Comparison of ENCODE assay signal across 16 mouse cellular contexts in the genomic region with DNA sequence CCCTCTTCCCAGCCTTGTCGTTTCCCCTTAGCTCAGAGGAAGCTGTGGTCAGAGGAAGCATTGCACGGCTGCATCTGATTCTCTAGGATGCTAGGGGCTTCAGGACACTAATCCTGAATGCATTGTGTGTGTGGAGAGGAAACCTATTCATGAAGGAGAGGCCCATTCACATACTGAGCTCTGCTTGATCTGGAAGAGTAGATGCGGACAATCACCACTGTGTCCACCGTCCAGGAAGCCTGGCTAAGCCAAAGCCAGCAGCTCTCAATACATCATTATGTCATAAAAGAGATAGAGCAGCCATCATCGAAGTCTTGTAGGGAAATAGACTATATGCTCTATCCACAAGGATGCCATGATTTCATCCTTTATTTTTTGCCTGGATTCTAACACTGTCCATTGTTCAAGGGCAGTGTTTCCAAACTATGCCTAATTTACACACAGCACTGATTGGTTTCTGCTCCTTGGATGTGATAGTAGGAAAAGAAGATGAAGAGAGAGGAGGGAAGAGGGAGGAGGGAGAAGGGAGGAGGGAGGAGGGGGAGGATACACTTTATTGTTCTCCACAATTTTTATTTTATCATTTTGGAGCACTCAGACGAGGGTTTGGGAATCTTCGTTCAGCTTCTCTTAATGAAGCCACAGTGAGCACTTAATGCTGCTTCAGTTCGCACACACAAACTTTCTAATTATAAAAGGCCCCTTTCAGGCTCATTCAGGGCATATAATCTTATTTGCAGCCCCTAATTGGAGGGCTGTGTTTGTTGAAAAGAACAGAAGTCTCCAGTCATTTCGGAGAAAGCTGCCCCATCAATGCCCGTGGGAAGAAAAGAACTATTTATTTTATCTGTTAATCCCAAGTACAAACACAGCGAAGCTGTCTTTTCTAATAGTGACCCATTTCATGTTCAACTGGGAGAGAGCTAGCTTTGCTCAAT.
DNase-seq lines count a peak whose midpoint lies in the region; ATAC-seq and TF ChIP-seq lines count a peak whose summit lies in the region.
"Had no signal": no experiment of that assay in that cellular context is flagged by ENCODE, and none has a peak within 500 bp of the region (broad histone marks: within the 10 kb centered on the region; RNA-seq: fewer than 3 reads in every experiment).

No protein-coding gene starts in this region.

- DNase-seq in layer of hippocampus, adult 9-11 months, result peak; percentile 5
- no peak for DNase-seq in layer of hippocampus, postnatal 25 days (ENCODE audit: extremely low spot score in 1 of 2, low spot score in 1 of 2)
- DNase-seq in embryo, embryonic 10.5 days (ENCODE audit: low spot score), result peak; percentile 35
- DNase-seq in forebrain, postnatal 0 days, result no peak
- DNase-seq in spleen, postnatal 36 days (ENCODE audit: low spot score in 2 of 2), result no peak
- DNase-seq in ovary, postnatal 36 days (ENCODE audit: low spot score), result no peak
- no peak for DNase-seq in thymus, postnatal 0 days (ENCODE audit: low spot score)
- DNase-seq: adrenal gland, adult 2 months; gastrocnemius, postnatal 36 days; liver, postnatal 0 days; thymus, adult 2 months had no signal

- no peak for TF ChIP-seq CTCF in forebrain, postnatal 0 days (IDR thresholded peaks at IDR 0.05; ENCODE audit: low read depth)

- no peak overlapping the region for H3K27ac ChIP-seq in forebrain, postnatal 0 days (ENCODE audit: low read depth, low read length)
- no peak overlapping the region for H3K27ac ChIP-seq in neural tube, embryonic 13.5 days (replicated peaks)
- H3K27ac ChIP-seq: embryonic facial prominence, embryonic 15.5 days; heart, embryonic 10.5 days; left cerebral cortex, adult 2 months; limb, embryonic 13.5 days had no signal

- H3K9me3 ChIP-seq in forebrain, postnatal 0 days (ENCODE audit: low read length), result no peaks in the 10 kb centered on the region
- no peaks in the 10 kb centered on the region for H3K9me3 ChIP-seq in neural tube, embryonic 13.5 days
- H3K9me3 ChIP-seq: embryonic facial prominence, embryonic 15.5 days; heart, embryonic 10.5 days; limb, embryonic 13.5 days had no signal

- no peaks in the 10 kb centered on the region for H3K4me1 ChIP-seq in forebrain, postnatal 0 days (ENCODE audit: insufficient read depth)
- 0 out of 2 replicates have a peak, but pooled peaks cover 10% of the 10 kb centered on the region for H3K4me1 ChIP-seq in neural tube, embryonic 13.5 days (replicated peaks)
- H3K4me1 ChIP-seq: embryonic facial prominence, embryonic 15.5 days; heart, embryonic 10.5 days; limb, embryonic 13.5 days had no signal

- WGBS in forebrain, postnatal 0 days, result 8% methylated on average over 11 of the region's 11 CpGs
- WGBS in neural tube, embryonic 13.5 days, result 32% methylated on average over 11 of the region's 11 CpGs

- H3K4me3 ChIP-seq in forebrain, postnatal 0 days (ENCODE audit: low read depth, low read length), result no peak overlapping the region
- no peak overlapping the region for H3K4me3 ChIP-seq in neural tube, embryonic 13.5 days
- H3K4me3 ChIP-seq: embryonic facial prominence, embryonic 15.5 days; heart, embryonic 10.5 days; left cerebral cortex, adult 2 months; limb, embryonic 13.5 days had no signal

- H3K4me2 ChIP-seq in forebrain, postnatal 0 days (ENCODE audit: low read depth), result no peak overlapping the region
- no peak overlapping the region for H3K4me2 ChIP-seq in neural tube, embryonic 13.5 days
- H3K4me2 ChIP-seq: embryonic facial prominence, embryonic 15.5 days; limb, embryonic 13.5 days had no signal

- H3K27me3 ChIP-seq in forebrain, postnatal 0 days (ENCODE audit: insufficient read depth, low read length), result peaks cover 38% of the 10 kb centered on the region
- no peaks in the 10 kb centered on the region for H3K27me3 ChIP-seq in neural tube, embryonic 13.5 days
- H3K27me3 ChIP-seq: embryonic facial prominence, embryonic 15.5 days; limb, embryonic 13.5 days had no signal

- H3K9ac ChIP-seq in forebrain, postnatal 0 days, result no peak overlapping the region
- H3K9ac ChIP-seq in neural tube, embryonic 13.5 days, result no peak overlapping the region
- H3K9ac ChIP-seq: embryonic facial prominence, embryonic 15.5 days; limb, embryonic 13.5 days; liver, postnatal 0 days had no signal

- H3K36me3 ChIP-seq in forebrain, postnatal 0 days (ENCODE audit: insufficient read depth), result no peaks in the 10 kb centered on the region
- H3K36me3 ChIP-seq in neural tube, embryonic 13.5 days, result no peaks in the 10 kb centered on the region
- H3K36me3 ChIP-seq: embryonic facial prominence, embryonic 15.5 days; heart, embryonic 10.5 days; limb, embryonic 13.5 days had no signal

- ATAC-seq in forebrain, postnatal 0 days, result peak; percentile 71
- ATAC-seq in neural tube, embryonic 13.5 days (ENCODE audit: low read depth), result peak; percentile 43
- ATAC-seq: liver, postnatal 0 days had no signal

Comparison
In these comparisons a context has a peak if more than half of its experiments do, and no peak if none do; other contexts are left out.
1. DNase-seq: peak in layer of hippocampus, adult 9-11 months (single experiment) and embryo, embryonic 10.5 days (single experiment); none in layer of hippocampus, postnatal 25 days (0 of 2), forebrain, postnatal 0 days (single experiment), spleen, postnatal 36 days (0 of 2), ovary, postnatal 36 days (single experiment) and thymus, postnatal 0 days (single experiment).